Mouse (Mus musculus): ENCODE measurements around the gene Cfap57. TPM values are rescaled to one million over a fixed set of nuclear protein-coding genes. Genes with fewer than 3 reads are reported as not detected.

The Cfap57 gene
- 0.19 and 0.20 TPM in 2 replicates for polyA plus RNA-seq (2014; fragmentation: Nextera tagmentation; extraction: Ambion mirVana)

- H3K27ac ChIP-seq (ENCODE audit: low read length) = no peak within 1 kb of the TSS
- H3K9me3 ChIP-seq (ENCODE audit: control insufficient read depth, low read depth, low read length) = peaks cover 6% of the 10 kb centered on the region; the same call in 1 of the 2 replicates
- ATAC-seq (ENCODE audit: insufficient number of reproducible peaks, insufficient read depth, low FRiP score, low read depth) = peak; percentile 90
- peak within 1 kb of the TSS; percentile 93 for H3K4me2 ChIP-seq (replicated peaks; ENCODE audit: low read depth, low read length)
- WGBS = 2% methylated on average over 38 of the region's 41 CpGs
- no peaks in the 10 kb centered on the region for H3K27me3 ChIP-seq (ENCODE audit: control insufficient read depth, insufficient read depth, low read length)
- H3K36me3 ChIP-seq (ENCODE audit: control insufficient read depth, insufficient read depth, low read length) = peaks cover 23% of the 10 kb centered on the region
- peak within 1 kb of the TSS; percentile 69 for H3K9ac ChIP-seq (replicated peaks; ENCODE audit: low read depth, low read length)
- peak within 1 kb of the TSS; percentile 69 for H3K4me3 ChIP-seq (ENCODE audit: low read depth, low read length)
- 0 out of 2 replicates have a peak, but pooled peaks cover 4% of the 10 kb centered on the region for H3K4me1 ChIP-seq (ENCODE audit: control insufficient read depth, insufficient read depth, low read length)
Observed at GRCm38 (mm10) chr4:118620279-118620966, at the start of gene Cfap57, which contains the start of gene Ebna1bp2. Gene Cfap57, minus strand, starts transcription at chr4:118620777. Gene Ebna1bp2, plus strand, starts transcription at chr4:118620799.

GRCm38 (mm10) chr4:118658652-118659051 lies 38.1 kb upstream of the Cfap57 start, which contains the start of gene Olfr62:
Gene Olfr62, plus strand, starts transcription at chr4:118658952.
- Histone ChIP-seq H3K27ac (ENCODE audit: low read length) (no peak within 1 kb of the TSS), H3K4me1 (ENCODE audit: control insufficient read depth, insufficient read depth, low read length) (no peaks in the 10 kb centered on the region), H3K4me3 (ENCODE audit: low read depth, low read length) (no peak within 1 kb of the TSS), H3K9me3 (ENCODE audit: control insufficient read depth, low read depth, low read length) (no peaks in the 10 kb centered on the region), H3K27me3 (ENCODE audit: control insufficient read depth, insufficient read depth, low read length) (no peaks in the 10 kb centered on the region), H3K36me3 (ENCODE audit: control insufficient read depth, insufficient read depth, low read length) (no peaks in the 10 kb centered on the region), H3K9ac (replicated peaks; ENCODE audit: low read depth, low read length) (no peak within 1 kb of the TSS), H3K4me2 (replicated peaks; ENCODE audit: low read depth, low read length) (no peak within 1 kb of the TSS)
- ATAC-seq (ENCODE audit: insufficient number of reproducible peaks, insufficient read depth, low FRiP score, low read depth) = no peak

- no peak overlapping the region for H3K27ac ChIP-seq (ENCODE audit: low read length)
- 13% methylated on average over 2 of the region's 2 CpGs for WGBS
- H3K4me2 ChIP-seq (replicated peaks; ENCODE audit: low read depth, low read length) = no peak overlapping the region
- H3K4me1 ChIP-seq (ENCODE audit: control insufficient read depth, insufficient read depth, low read length) = no peaks in the 10 kb centered on the region
- no peak for ATAC-seq (ENCODE audit: insufficient number of reproducible peaks, insufficient read depth, low FRiP score, low read depth)
- no peaks in the 10 kb centered on the region for H3K36me3 ChIP-seq (ENCODE audit: control insufficient read depth, insufficient read depth, low read length)
- H3K9me3 ChIP-seq (ENCODE audit: control insufficient read depth, low read depth, low read length) = no peaks in the 10 kb centered on the region
- H3K9ac ChIP-seq (replicated peaks; ENCODE audit: low read depth, low read length) = no peak overlapping the region
- no peaks in the 10 kb centered on the region for H3K27me3 ChIP-seq (ENCODE audit: control insufficient read depth, insufficient read depth, low read length)
- no peak overlapping the region for H3K4me3 ChIP-seq (ENCODE audit: low read depth, low read length)
Observed at GRCm38 (mm10) chr4:118645234-118645633, 24.7 kb upstream of the Cfap57 start.

- no peak overlapping the region for H3K4me2 ChIP-seq (replicated peaks; ENCODE audit: low read depth, low read length)
Observed at GRCm38 (mm10) chr4:118642346-118643190, 22.0 kb upstream of the Cfap57 start.

GRCm38 (mm10) chr4:118630261-118630660 lies 9.7 kb upstream of the Cfap57 start:
- H3K9ac ChIP-seq (replicated peaks; ENCODE audit: low read depth, low read length) = no peak overlapping the region
- no peak overlapping the region for H3K4me2 ChIP-seq (replicated peaks; ENCODE audit: low read depth, low read length)
- no peak for ATAC-seq (ENCODE audit: insufficient number of reproducible peaks, insufficient read depth, low FRiP score, low read depth)
- no peaks in the 10 kb centered on the region for H3K9me3 ChIP-seq (ENCODE audit: control insufficient read depth, low read depth, low read length)
- H3K4me3 ChIP-seq (ENCODE audit: low read depth, low read length) = no peak overlapping the region
- no peaks in the 10 kb centered on the region for H3K4me1 ChIP-seq (ENCODE audit: control insufficient read depth, insufficient read depth, low read length)
- H3K36me3 ChIP-seq (ENCODE audit: control insufficient read depth, insufficient read depth, low read length) = peaks cover 28% of the 10 kb centered on the region
- 93% methylated on average over 5 of the region's 5 CpGs for WGBS
- no peaks in the 10 kb centered on the region for H3K27me3 ChIP-seq (ENCODE audit: control insufficient read depth, insufficient read depth, low read length)
- no peak overlapping the region for H3K27ac ChIP-seq (ENCODE audit: low read length)

More at GRCm38 (mm10) chr4:118642346-118643190, 22.0 kb upstream of the Cfap57 start:
- WGBS = 51% methylated on average over 20 of the region's 20 CpGs
- Histone ChIP-seq H3K9me3 (ENCODE audit: control insufficient read depth, low read depth, low read length) (no peaks in the 10 kb centered on the region), H3K9ac (replicated peaks; ENCODE audit: low read depth, low read length) (no peak overlapping the region), H3K27ac (ENCODE audit: low read length) (no peak overlapping the region), H3K36me3 (ENCODE audit: control insufficient read depth, insufficient read depth, low read length) (no peaks in the 10 kb centered on the region), H3K27me3 (ENCODE audit: control insufficient read depth, insufficient read depth, low read length) (no peaks in the 10 kb centered on the region), H3K4me3 (ENCODE audit: low read depth, low read length) (no peak overlapping the region), H3K4me1 (ENCODE audit: control insufficient read depth, insufficient read depth, low read length) (no peaks in the 10 kb centered on the region)
- ATAC-seq (ENCODE audit: insufficient number of reproducible peaks, insufficient read depth, low FRiP score, low read depth) = no peak

GRCm38 (mm10) chr4:118621781-118622180 lies 1.2 kb upstream of the Cfap57 start:
- H3K36me3 ChIP-seq (ENCODE audit: control insufficient read depth, insufficient read depth, low read length) = peaks cover 33% of the 10 kb centered on the region
- H3K9me3 ChIP-seq (ENCODE audit: control insufficient read depth, low read depth, low read length) = peaks cover 6% of the 10 kb centered on the region; the same call in 1 of the 2 replicates
- 89% methylated on average over 9 of the region's 9 CpGs for WGBS
- H3K27me3 ChIP-seq (ENCODE audit: control insufficient read depth, insufficient read depth, low read length) = no peaks in the 10 kb centered on the region
- H3K9ac ChIP-seq (replicated peaks; ENCODE audit: low read depth, low read length) = no peak overlapping the region
- no peak for ATAC-seq (ENCODE audit: insufficient number of reproducible peaks, insufficient read depth, low FRiP score, low read depth)
- no peak overlapping the region for H3K27ac ChIP-seq (ENCODE audit: low read length)
- H3K4me1 ChIP-seq (ENCODE audit: control insufficient read depth, insufficient read depth, low read length) = 0 out of 2 replicates have a peak, but pooled peaks cover 4% of the 10 kb centered on the region
- peak overlapping the region; percentile 69; the same call in 1 of the 2 replicates for H3K4me3 ChIP-seq (ENCODE audit: low read depth, low read length)
- peak overlapping the region; percentile 93 for H3K4me2 ChIP-seq (replicated peaks; ENCODE audit: low read depth, low read length)

GRCm38 (mm10) chr4:118620967-118621320 lies 367 bp upstream of the Cfap57 start:
- peaks cover 6% of the 10 kb centered on the region; the same call in 1 of the 2 replicates for H3K9me3 ChIP-seq (ENCODE audit: control insufficient read depth, low read depth, low read length)
- peaks cover 28% of the 10 kb centered on the region for H3K36me3 ChIP-seq (ENCODE audit: control insufficient read depth, insufficient read depth, low read length)
- peak overlapping the region; percentile 69 for H3K9ac ChIP-seq (replicated peaks; ENCODE audit: low read depth, low read length)
- H3K27me3 ChIP-seq (ENCODE audit: control insufficient read depth, insufficient read depth, low read length) = no peaks in the 10 kb centered on the region
- peak overlapping the region; percentile 93 for H3K4me2 ChIP-seq (replicated peaks; ENCODE audit: low read depth, low read length)
- WGBS = under 1% methylated on average over 23 of the region's 23 CpGs
- peak; percentile 28; the same call in 1 of the 2 replicates for ATAC-seq (ENCODE audit: insufficient number of reproducible peaks, insufficient read depth, low FRiP score, low read depth)
- no peak overlapping the region for H3K27ac ChIP-seq (ENCODE audit: low read length)
- peak overlapping the region; percentile 69 for H3K4me3 ChIP-seq (ENCODE audit: low read depth, low read length)
- 0 out of 2 replicates have a peak, but pooled peaks cover 4% of the 10 kb centered on the region for H3K4me1 ChIP-seq (ENCODE audit: control insufficient read depth, insufficient read depth, low read length)

GRCm38 (mm10) chr4:118615412-118615811 lies 5.2 kb downstream of the Cfap57 start:
- ATAC-seq (ENCODE audit: insufficient number of reproducible peaks, insufficient read depth, low FRiP score, low read depth) = no peak
- WGBS = 85% methylated on average over 11 of the region's 11 CpGs
- no peak overlapping the region for H3K4me3 ChIP-seq (ENCODE audit: low read depth, low read length)

More at GRCm38 (mm10) chr4:118615412-118615811, 5.2 kb downstream of the Cfap57 start:
- Histone ChIP-seq H3K4me1 (ENCODE audit: control insufficient read depth, insufficient read depth, low read length) (no peaks in the 10 kb centered on the region), H3K27ac (ENCODE audit: low read length) (no peak overlapping the region), H3K36me3 (ENCODE audit: control insufficient read depth, insufficient read depth, low read length) (no peaks in the 10 kb centered on the region), H3K9me3 (ENCODE audit: control insufficient read depth, low read depth, low read length) (peaks cover 6% of the 10 kb centered on the region; the same call in 1 of the 2 replicates), H3K27me3 (ENCODE audit: control insufficient read depth, insufficient read depth, low read length) (no peaks in the 10 kb centered on the region), H3K4me2 (replicated peaks; ENCODE audit: low read depth, low read length) (no peak overlapping the region), H3K9ac (replicated peaks; ENCODE audit: low read depth, low read length) (no peak overlapping the region)
